Mouse (Mus musculus): ENCODE measurements around the gene Dgkh. TPM values are rescaled to one million over a fixed set of nuclear protein-coding genes. Genes with fewer than 3 reads are reported as not detected.

Dgkh gene
- polyA plus RNA-seq, 1 experiment from 2014 or later = 2.2 TPM

DNA sequence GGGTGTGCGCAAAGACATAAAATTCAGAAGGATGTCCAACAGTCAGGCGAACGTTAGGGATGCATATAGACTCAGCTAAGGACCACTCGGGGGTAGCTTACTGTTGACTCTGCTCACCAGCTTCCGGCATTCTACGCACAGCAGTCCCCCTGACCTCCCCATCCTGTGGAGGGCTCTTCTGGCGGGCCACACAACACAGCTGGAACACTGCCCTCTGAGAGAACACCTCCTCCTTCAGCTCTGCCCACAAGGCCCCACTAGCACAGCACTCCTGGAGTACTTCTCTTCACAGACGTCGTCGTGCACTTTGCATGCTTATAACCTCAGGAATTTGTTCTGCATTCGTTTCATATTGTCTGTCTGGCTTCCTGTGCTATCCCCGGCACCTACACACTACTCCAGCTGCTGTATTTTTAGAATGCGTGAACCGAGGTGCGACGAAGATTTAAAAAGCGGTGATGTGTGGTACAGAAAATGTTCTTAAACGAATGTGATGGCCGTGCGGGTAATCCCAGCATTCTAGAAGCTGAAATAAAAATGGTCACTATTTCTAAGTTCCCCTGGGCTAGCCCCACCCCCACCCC, 19.9 kb downstream of the Dgkh start:
- Histone ChIP-seq H3K9ac (no peak overlapping the region), H3K4me2 (no peak overlapping the region), H3K4me1 (peaks cover 11% of the 10 kb centered on the region), H3K27ac (no peak overlapping the region; the same call in 1 of the 2 replicates), H3K27me3 (no peaks in the 10 kb centered on the region), H3K9me3 (no peaks in the 10 kb centered on the region), H3K4me3 (no peak overlapping the region), H3K36me3 (0 out of 2 replicates have a peak, but pooled peaks cover 6% of the 10 kb centered on the region)
- ATAC-seq (ENCODE audit: borderline replicate concordance, extremely low read depth, low FRiP score, low TSS enrichment) = 0 out of 2 replicates have a peak, but pooled peaks have one; percentile 23
- 35% methylated on average over 20 of the region's 20 CpGs for WGBS

DNA sequence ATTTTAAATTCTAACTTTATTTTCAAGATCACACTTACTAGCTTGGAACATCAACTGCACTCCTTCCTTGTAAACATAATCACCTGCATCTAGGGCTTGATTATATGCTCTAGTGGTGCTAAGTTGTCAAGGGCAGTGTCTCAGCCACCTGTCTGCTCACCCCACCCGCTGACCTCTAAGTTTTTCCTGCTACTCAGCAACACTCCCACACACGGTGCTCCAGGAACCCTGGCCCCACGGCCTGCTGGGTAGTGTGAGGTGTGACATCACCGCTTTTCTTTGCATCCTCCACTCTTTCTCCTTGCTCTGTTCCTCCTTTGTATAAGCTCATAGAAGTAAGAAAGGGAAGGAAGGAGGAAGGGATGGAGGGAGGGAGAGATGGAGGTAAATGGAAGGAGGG, 21.9 kb downstream of the Dgkh start:
- Histone ChIP-seq H3K4me2 (no peak overlapping the region), H3K9me3 (no peaks in the 10 kb centered on the region), H3K36me3 (no peaks in the 10 kb centered on the region), H3K9ac (no peak overlapping the region), H3K4me1 (peaks cover 13% of the 10 kb centered on the region), H3K27ac (no peak overlapping the region), H3K27me3 (no peaks in the 10 kb centered on the region), H3K4me3 (no peak overlapping the region)
- no peak for ATAC-seq (ENCODE audit: borderline replicate concordance, extremely low read depth, low FRiP score, low TSS enrichment)
- WGBS = 52% methylated on average over 4 of the region's 4 CpGs

DNA sequence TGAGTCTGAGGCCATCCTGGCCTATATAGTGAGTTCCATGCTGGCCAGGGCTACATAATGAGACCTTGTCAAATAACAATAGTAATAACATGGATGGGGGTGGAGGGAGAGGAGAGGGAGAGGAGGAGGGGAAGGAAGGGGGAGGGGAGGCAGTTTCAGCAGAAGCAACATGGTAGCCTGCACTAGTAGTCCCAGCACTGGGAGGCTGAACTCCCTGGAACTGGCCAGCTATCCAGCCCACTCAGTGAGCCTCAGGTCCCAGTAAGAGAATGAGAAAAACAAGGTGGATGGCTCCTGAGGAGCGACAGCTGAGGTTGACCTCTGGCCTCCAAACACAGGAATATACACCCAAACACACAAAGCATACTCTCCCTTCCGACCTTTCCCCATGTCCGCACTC, 27.0 kb downstream of the Dgkh start:
- WGBS = 71% methylated on average over 3 of the region's 3 CpGs
- no peaks in the 10 kb centered on the region for H3K27me3 ChIP-seq
- no peaks in the 10 kb centered on the region for H3K36me3 ChIP-seq
- ATAC-seq (ENCODE audit: borderline replicate concordance, extremely low read depth, low FRiP score, low TSS enrichment) = no peak
- no peak overlapping the region for H3K9ac ChIP-seq
- H3K9me3 ChIP-seq = no peaks in the 10 kb centered on the region
- H3K4me1 ChIP-seq = peaks cover 17% of the 10 kb centered on the region
- no peak overlapping the region for H3K4me3 ChIP-seq
- no peak overlapping the region for H3K27ac ChIP-seq
- no peak overlapping the region for H3K4me2 ChIP-seq

DNA sequence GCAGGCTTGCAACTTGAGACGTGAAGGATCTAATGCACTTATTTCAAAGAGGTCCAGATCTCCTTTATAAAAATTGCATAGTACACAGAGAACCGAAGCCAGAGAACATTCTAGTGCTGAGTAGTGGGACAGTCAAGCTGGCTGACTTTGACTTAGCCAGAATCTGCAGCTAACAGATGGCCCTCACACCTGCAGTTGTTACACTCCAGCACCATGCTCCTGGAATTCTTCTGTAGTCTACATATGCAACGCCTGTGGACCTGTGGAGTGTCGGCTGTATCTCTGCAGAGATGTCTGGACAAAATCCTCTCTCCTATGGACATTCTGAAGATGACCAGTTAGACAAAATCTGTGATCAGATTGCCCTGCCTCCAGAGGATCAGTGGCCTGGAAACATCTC, 28.6 kb downstream of the Dgkh start:
- Histone ChIP-seq H3K27me3 (no peaks in the 10 kb centered on the region), H3K4me2 (no peak overlapping the region), H3K4me3 (no peak overlapping the region), H3K27ac (no peak overlapping the region), H3K36me3 (no peaks in the 10 kb centered on the region), H3K9me3 (no peaks in the 10 kb centered on the region), H3K9ac (no peak overlapping the region), H3K4me1 (peaks cover 25% of the 10 kb centered on the region)
- WGBS = 77% methylated on average over 4 of the region's 4 CpGs
- no peak for ATAC-seq (ENCODE audit: borderline replicate concordance, extremely low read depth, low FRiP score, low TSS enrichment)

DNA sequence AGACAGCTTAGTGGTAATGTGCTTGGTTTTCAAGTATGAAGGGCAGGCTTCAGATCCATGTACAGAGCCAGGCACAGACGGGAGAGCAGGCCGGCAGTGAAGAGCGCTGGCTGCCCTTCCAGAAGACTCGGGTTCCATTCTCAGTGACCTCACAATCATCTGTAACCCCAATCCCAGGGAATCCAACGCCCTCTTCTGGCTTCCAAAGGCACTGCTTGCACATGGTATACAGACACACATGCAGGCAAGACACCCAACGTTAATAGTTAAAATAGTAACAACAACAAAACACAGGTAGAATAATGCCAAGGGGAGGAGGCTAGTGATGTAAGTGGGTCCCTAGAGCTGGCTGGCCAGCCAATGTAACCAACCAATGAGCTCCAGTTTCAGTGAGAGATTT, 29.2 kb downstream of the Dgkh start:
- 80% methylated on average over 6 of the region's 6 CpGs for WGBS
- no peak for ATAC-seq (ENCODE audit: borderline replicate concordance, extremely low read depth, low FRiP score, low TSS enrichment)
- no peaks in the 10 kb centered on the region for H3K36me3 ChIP-seq
- H3K27ac ChIP-seq = no peak overlapping the region
- no peak overlapping the region for H3K4me3 ChIP-seq
- no peaks in the 10 kb centered on the region for H3K27me3 ChIP-seq
- no peak overlapping the region for H3K4me2 ChIP-seq
- peaks cover 25% of the 10 kb centered on the region for H3K4me1 ChIP-seq
- H3K9me3 ChIP-seq = no peaks in the 10 kb centered on the region
- no peak overlapping the region for H3K9ac ChIP-seq

DNA sequence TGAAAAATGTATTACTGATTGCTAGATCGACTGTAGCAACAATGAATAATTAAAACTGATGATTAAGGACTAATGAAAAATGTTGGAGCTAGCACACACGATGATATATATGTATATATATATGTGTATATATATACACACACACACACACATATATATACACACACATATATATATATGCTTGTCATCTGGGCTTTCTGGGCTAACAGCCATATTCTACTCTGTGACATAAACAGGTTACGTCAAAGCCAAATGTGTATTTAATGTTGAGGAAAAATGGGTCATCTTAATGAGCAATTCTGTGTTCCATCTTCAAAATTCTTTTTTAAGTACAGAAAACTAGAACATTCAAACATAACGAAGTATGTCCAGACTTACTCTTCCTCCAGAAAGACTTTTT, 30.5 kb downstream of the Dgkh start:
- Histone ChIP-seq H3K27ac (peak overlapping the region; percentile 76), H3K36me3 (no peaks in the 10 kb centered on the region), H3K4me1 (peaks cover 25% of the 10 kb centered on the region), H3K9ac (no peak overlapping the region), H3K27me3 (no peaks in the 10 kb centered on the region), H3K9me3 (no peaks in the 10 kb centered on the region), H3K4me3 (no peak overlapping the region), H3K4me2 (no peak overlapping the region)
- ATAC-seq (ENCODE audit: borderline replicate concordance, extremely low read depth, low FRiP score, low TSS enrichment) = peak; percentile 65; the same call in 1 of the 2 replicates
- WGBS = 38% methylated on average over 4 of the region's 4 CpGs

DNA sequence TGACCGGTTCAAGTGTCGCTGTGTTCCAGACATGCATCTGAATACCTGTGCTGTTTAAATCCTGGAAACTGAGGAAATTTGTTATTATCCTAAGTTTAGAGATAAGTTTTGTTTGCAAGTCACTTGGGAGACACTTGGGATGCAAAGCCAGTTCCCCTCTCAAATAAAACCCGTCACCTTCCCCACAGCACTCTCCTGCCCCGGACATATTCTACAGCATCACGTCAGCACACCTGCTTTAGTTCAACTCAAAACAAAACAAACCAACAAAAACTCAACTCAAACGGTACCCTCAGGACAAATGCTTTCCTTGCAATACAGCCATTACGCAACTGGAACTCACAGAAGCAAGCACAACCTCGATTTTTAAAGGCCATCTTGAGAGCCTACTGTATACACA, 31.1 kb downstream of the Dgkh start:
- Histone ChIP-seq H3K27ac (peak overlapping the region; percentile 76), H3K9ac (no peak overlapping the region), H3K27me3 (no peaks in the 10 kb centered on the region), H3K9me3 (no peaks in the 10 kb centered on the region), H3K36me3 (no peaks in the 10 kb centered on the region), H3K4me3 (no peak overlapping the region), H3K4me2 (peak overlapping the region; percentile 30; the same call in 1 of the 2 replicates), H3K4me1 (peaks cover 25% of the 10 kb centered on the region)
- ATAC-seq (ENCODE audit: borderline replicate concordance, extremely low read depth, low FRiP score, low TSS enrichment) = peak; percentile 35; the same call in 1 of the 2 replicates
- 26% methylated on average over 8 of the region's 8 CpGs for WGBS

DNA sequence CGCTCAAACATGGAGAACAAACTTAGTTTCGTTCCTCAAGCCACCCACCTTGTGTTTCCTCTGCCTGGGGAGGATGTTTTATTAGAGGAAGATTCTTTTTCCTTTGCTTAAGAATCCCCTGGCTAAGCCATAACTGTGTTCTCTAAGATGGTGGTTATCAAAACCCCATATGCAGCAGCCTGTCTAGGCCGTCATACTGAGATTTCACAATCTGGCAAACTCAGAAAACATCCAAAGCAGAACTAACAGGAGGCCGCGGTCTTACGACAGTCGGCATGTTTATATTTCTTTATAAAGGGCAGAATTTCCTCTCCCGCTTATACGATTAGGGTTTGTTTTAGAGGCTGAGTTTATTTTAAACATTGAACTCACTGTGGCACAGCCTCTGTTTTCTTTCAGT, 31.5 kb downstream of the Dgkh start:
- Histone ChIP-seq H3K4me1 (peaks cover 25% of the 10 kb centered on the region), H3K9me3 (no peaks in the 10 kb centered on the region), H3K4me2 (peak overlapping the region; percentile 30; the same call in 1 of the 2 replicates), H3K27me3 (no peaks in the 10 kb centered on the region), H3K36me3 (no peaks in the 10 kb centered on the region), H3K27ac (peak overlapping the region; percentile 76), H3K9ac (no peak overlapping the region), H3K4me3 (no peak overlapping the region)
- 37% methylated on average over 9 of the region's 9 CpGs for WGBS
- ATAC-seq (ENCODE audit: borderline replicate concordance, extremely low read depth, low FRiP score, low TSS enrichment) = peak; percentile 71; the same call in 1 of the 2 replicates

DNA sequence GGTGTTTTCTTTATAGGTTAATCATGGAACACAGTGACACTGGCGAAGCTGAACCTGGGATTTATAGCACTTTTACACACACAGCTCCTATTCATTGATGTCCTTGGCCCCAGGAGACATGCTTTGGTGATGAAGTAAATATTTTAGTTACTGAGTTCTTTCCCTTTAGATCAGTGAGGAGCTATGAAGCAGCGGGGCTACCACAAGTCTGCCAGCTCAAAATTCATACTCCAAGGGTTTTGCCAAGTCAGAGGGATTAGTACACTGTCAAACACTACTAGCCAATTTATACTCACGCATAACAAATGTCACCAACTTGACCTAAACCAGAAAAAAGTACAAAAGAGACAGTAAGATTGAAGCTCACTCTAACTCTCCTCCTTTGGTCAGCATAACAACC, 32.9 kb downstream of the Dgkh start:
- Histone ChIP-seq H3K4me2 (no peak overlapping the region), H3K4me3 (no peak overlapping the region), H3K27ac (no peak overlapping the region), H3K36me3 (no peaks in the 10 kb centered on the region), H3K9ac (no peak overlapping the region), H3K9me3 (no peaks in the 10 kb centered on the region), H3K4me1 (peaks cover 20% of the 10 kb centered on the region), H3K27me3 (no peaks in the 10 kb centered on the region)
- ATAC-seq (ENCODE audit: borderline replicate concordance, extremely low read depth, low FRiP score, low TSS enrichment) = no peak
- WGBS = 73% methylated on average over 3 of the region's 3 CpGs

DNA sequence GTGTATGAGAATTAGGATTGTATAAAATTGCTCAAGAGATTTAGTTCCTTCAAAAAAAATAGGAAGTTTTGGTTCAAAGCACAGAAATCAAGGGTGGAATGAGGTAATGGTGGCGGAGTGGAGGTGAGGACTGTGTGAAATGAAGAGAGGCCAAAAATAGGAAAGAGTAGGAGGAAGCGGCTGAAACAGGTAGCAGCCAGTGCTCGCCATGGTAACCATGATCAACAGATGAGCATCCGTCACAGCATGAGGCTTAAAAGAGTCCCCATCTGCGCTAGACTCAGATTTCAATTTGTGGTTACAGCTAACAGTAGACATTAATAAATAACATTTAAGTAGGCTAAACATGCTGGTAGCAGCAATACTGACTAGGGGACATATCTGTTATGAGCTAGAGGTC, 33.4 kb downstream of the Dgkh start:
- H3K27ac ChIP-seq = no peak overlapping the region
- H3K4me2 ChIP-seq = no peak overlapping the region
- WGBS = 89% methylated on average over 5 of the region's 5 CpGs
- no peaks in the 10 kb centered on the region for H3K9me3 ChIP-seq
- no peaks in the 10 kb centered on the region for H3K27me3 ChIP-seq
- no peak overlapping the region for H3K4me3 ChIP-seq
- no peak overlapping the region for H3K9ac ChIP-seq
- ATAC-seq (ENCODE audit: borderline replicate concordance, extremely low read depth, low FRiP score, low TSS enrichment) = no peak
- H3K4me1 ChIP-seq = peaks cover 20% of the 10 kb centered on the region
- no peaks in the 10 kb centered on the region for H3K36me3 ChIP-seq

DNA sequence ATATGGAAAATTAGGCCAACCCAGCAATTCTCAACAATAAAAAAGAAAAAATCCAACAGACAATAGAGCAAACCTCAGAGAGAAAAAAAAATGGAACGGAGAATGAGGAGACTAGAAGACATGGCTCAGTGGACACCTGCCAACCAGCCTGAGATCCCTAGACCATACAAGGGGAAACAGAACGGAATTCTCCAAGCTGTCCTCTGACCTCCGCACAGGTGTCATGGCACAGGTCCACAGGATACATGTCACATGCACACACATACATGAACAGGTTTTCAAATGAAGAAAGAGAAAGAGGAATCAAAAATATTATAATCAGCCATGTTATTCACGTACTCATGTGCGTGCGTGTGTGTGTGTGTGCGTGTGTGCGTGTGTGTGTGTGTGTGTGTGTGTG, 38.5 kb downstream of the Dgkh start:
- H3K9ac ChIP-seq = no peak overlapping the region
- peaks cover 22% of the 10 kb centered on the region; the same call in 1 of the 2 replicates for H3K4me1 ChIP-seq
- no peaks in the 10 kb centered on the region for H3K9me3 ChIP-seq
- H3K4me2 ChIP-seq = no peak overlapping the region
- no peaks in the 10 kb centered on the region for H3K27me3 ChIP-seq
- ATAC-seq (ENCODE audit: borderline replicate concordance, extremely low read depth, low FRiP score, low TSS enrichment) = no peak
- no peak overlapping the region for H3K27ac ChIP-seq
- H3K36me3 ChIP-seq = no peaks in the 10 kb centered on the region
- H3K4me3 ChIP-seq = no peak overlapping the region
- WGBS = 92% methylated on average over 8 of the region's 8 CpGs

DNA sequence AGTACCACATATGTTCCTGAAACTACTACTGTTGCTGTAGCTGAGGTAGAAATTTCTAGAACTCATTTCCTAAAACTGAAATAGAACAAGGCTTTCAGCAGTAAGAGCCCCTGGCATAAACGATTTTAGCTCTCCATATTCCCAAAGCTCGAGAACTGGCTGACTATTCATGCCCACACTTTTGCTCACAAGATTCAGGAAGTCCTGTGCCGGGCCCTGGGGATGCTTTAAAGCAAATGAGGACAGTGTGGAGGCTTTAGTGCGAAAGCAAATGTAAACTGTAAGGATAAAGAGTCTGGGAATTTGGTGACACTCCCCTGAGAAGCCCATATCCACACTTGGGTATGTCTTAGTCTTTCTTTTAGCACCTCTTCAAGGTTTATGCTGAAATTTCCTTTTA, 40.0 kb downstream of the Dgkh start:
- Histone ChIP-seq H3K27me3 (no peaks in the 10 kb centered on the region), H3K4me2 (no peak overlapping the region), H3K9ac (no peak overlapping the region), H3K9me3 (no peaks in the 10 kb centered on the region), H3K27ac (0 out of 2 replicates have a peak overlapping the region, but pooled peaks have one; percentile 15), H3K4me3 (no peak overlapping the region), H3K36me3 (no peaks in the 10 kb centered on the region), H3K4me1 (peaks cover 22% of the 10 kb centered on the region; the same call in 1 of the 2 replicates)
- WGBS = 29% methylated on average over 4 of the region's 4 CpGs
- ATAC-seq (ENCODE audit: borderline replicate concordance, extremely low read depth, low FRiP score, low TSS enrichment) = no peak

Measured in lung, embryonic 15.5 days (tissue).